Mouse (Mus musculus) adrenal gland, postnatal 14 days (tissue): ENCODE data around the gene Frmd6. TPM values are rescaled to one million over a fixed set of nuclear protein-coding genes. Genes with fewer than 3 reads are reported as not detected.

Experiments used
- DNase-seq: peaks from one replicate; pipeline ENCODE4 v3.0.0; 2021; ENCODE audit warnings: mixed read lengths
- total RNA-seq: library from RNA; stranded (reverse); gene quantifications from 2 replicates; pipeline ENCODE4 v1.2.3, GENCODE M21; 2021

Gene Frmd6
- total RNA-seq, 1 experiment from 2014 or later, result 44.9 TPM

DNA sequence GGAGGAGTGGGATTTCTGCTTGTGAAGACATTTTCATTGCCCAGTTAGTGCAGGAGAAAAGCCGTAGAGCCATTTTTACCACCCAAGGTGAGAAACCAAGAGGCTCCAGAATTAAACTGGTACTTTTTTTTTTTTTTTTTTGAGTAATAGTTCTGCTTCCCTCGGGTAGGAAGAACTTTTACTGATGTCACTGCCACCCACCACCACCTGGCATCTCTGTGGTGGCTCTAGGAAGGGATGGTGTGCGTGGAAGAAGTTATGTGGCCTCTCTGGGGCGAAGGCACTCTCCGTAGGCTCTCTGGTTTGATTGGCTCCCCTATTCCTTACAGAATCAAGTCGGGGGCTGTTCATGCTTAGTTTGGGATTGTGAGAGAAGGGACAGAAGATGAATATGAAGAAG is 17.3 kb upstream of the Frmd6 start:
- DNase-seq, result no peak

DNA sequence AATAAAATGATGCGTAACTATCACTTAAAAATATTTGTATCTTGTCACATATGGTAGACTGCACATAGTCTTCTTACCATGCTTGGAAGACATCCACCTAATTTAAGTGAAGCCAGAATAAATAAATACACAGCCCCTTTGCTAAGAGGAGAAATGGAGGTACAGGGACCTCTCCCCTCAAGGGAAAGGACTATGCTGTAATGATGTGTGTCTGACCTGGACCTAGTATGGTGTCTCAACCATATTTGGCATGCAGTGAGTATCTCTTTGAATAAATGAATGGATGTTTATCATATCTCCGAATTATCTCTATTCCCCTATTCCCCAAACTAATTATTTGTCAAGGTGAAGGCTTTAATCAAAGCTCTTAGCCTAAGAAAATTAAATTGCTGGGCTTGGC is 15.4 kb upstream of the Frmd6 start:
- no peak for DNase-seq

DNA sequence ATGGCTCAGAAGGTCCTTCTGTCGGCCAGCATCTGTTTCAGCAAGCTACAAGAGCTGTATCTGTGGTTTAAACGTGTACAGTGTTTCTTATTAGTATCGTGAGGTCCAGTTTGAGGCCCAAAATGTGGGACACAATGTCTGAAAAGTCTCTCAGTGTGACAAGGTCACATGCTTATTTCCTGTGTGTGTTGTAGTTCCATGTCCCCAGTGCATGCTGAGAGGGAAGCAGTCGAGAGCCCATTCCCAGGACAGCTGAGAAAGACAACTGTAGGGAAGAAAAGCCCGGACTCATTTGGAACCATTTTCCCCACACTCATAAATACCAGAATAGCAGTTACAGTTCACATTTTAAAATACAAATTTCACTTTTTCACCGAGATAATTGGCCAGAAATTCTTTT is 13.5 kb upstream of the Frmd6 start:
- DNase-seq, result no peak

DNA sequence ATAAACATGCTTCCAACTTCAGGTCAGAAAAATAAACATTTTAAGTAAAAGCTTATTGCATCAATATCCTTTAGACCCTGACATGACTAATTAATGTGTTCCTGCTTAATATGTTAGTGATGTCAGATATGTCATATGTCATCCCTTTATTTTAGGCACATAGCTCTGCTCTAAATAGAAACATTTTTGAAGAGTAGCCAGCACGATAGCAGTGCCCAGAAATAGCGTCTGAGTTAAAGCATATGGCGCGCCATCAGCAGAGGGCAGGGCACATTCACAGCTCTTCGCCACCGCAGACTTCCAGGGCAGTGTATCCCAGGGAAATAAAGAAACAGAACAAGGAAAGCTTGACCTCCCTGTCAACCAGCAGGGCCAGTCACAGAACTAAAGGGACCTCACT is 13.1 kb upstream of the Frmd6 start:
- no peak for DNase-seq

DNA sequence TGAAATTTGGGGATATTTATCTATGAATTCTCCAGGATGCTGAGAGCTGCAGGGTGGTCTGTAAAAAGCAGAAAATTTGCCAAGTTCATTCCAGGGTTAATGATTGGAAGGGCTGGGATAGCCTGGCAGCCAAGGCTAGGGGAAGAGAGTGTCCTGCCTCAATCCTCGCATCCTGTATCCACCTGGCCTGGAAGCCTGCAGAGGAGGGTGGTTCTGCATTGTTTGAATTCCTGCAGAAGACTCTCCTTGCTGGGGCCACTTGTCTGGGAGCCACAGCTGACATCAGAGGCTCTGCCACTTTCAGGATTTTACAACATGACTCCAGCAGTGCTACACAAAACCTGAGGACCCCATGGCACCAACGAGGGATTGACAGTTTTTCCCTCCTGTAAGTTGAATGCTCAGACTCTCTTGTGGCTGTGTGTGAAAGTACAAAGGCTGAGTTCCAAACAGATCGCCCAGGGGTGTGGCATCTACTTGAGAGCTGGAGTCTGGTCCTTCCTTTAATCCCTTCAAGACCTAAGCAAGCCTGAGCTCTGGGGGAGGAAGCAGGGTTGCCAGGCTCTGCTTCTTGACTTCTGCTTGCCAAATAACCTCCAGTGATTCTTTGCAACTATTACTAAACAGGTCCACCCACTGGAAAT is 12.4 kb upstream of the Frmd6 start:
- no peak for DNase-seq

DNA sequence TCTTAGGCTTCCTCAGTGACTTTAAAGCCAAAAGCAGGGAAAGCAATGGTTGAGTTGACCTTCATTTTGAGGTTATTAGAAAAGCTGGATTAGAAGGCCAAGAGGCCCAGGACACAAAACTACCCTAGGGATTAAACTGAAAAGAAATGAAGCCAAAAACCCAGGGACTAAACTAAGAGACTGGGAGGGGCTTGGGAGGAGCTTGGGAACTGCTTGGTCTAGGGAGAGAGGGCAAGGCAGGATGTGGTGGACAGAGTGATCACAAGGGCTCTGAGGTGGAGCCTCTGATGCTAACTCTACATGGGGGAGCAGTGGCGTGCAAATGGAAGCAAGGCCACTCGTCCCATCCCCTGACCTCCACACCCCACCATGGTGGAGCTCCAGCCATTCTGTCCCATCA is 8.6 kb upstream of the Frmd6 start:
- DNase-seq, result no peak

DNA sequence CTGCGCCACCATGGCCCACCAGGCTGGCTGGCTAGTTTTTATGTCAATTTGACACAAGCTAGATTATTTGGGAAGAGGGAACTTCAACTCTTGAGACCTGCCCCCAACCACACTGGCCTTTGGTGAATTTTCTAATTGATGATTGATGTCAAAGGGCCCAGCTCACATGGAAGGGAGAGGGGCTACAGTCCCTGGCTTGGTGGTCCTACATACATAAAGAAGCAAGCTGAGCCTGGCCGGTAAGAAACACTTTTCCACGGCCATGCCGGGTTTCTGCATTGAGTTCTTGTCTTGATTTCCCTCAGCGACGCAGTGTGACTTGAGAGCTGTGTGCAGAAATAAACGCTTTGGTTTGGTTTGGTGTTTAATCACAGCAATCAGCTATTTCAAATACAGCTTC is 1.3 kb upstream of the Frmd6 start:
- DNase-seq, result no peak

DNA sequence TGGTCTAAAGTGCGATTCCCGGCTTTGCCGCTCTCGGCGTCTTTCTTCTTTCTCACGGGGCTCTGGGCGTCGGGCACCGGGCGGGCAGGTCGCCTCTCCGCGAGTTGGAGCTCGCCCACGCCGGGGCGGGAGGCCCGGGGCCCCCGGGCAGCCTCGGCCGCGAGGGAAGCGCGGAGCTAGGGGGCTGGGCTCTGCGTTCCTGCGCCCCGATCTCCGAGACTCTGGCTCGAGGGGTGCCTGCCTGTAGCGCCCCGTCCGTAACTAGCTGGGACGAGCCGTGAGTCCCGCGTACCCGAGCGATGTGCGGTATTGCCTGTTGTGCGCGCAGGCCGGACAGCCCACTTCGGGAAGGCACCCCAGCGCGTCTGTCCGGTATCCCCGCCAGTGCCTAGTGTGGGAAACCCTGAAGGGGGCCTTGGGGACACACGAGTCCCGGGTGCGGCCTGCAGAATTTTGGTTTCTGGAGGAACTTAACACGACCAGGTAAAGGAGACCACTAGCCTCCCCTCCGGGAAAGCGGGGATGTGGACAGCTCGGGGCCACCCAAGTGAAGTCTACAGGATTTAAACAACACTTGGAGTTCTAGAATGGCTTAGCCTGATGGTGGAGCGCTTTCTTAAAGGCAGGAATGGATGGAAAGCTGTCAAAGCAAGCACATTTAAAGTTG is 470 bp downstream of the Frmd6 start:
- DNase-seq, result peak; percentile 74

DNA sequence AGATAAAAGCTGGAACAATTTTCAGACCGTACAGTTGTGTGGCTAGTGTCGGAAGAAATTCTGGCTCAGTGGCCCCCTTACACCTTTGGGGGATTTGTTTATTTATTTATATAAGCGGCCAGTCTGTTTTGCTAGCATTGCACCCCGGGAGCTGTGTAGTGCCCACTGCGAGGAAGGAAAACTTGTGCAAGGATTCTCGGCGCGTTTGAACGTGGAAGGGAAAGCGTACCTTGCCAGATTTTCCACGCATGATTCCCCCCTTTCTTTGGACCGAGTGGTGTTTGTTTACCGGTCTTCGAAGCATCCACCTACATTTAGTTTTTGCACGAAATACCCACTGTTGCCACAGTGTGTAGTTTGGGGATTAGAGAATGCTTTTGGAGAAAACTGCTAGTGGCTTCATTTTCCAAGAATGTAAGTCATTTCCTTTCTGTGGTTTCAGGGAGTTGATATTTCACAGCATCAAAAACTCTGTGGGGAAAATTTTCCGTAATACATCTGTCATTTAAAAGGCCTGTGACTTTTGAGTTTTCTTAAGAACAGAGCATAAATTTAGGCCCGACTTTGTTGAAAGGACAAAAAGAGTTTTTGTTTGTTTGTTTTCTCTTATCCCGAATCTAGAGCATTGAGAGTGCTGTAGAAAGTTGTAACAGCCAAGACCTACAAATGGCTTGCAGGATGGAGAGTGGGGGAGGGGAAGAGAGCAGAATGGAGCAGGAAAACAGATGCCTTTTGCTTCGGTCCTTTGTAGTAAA is 1.2 kb downstream of the Frmd6 start:
- peak; percentile 44 for DNase-seq

DNA sequence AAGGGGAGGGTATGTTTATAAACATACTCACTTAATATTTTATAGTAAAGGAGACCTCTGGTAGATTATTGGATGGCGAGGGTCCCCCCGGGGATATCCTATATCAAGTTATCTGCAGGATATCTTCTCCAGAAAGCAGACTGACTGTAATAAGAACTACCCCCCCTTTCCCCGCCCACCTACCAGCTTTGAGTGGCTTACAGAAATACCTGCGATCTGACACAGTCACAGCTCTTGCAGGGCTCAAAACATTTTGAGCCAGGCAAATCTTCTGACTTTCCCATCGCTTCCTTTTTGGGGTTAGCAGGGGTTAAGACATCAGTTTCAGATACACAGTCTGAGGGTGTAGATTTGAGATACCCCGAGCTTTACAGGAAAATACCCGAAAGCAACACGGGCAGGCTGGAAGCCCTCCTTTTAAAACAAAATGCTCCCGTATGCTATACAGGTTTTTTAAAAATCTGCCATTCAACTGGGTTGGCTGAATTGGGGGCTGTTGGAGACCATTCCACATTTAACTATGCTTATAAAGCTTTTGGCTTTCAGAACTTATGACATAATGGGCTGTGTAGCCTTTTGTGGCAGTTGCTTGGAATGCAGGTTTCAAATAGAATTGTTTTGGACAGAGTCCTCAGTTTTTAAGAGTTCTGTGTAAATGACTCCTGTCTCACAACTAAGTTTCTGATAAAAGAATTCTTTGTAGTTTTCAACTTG is 2.0 kb downstream of the Frmd6 start:
- DNase-seq, result no peak

DNA sequence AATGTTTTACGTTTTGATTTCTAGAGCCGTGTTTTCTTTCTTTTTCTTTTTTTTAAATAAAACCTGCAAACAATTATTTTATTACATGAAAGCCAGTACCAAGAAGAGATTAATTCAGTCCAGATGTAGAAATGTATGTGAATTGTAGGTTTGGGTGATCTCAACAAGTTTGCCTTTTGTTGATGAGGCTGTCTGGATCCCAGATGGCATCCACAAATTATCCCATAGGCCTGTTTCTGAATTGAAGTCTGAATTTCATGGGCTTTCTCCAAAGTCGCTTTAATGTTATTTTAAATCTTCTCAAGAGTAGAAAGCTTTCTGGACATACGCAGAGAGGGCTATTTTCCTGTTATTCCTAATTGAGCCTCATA is 2.6 kb downstream of the Frmd6 start:
- no peak for DNase-seq

DNA sequence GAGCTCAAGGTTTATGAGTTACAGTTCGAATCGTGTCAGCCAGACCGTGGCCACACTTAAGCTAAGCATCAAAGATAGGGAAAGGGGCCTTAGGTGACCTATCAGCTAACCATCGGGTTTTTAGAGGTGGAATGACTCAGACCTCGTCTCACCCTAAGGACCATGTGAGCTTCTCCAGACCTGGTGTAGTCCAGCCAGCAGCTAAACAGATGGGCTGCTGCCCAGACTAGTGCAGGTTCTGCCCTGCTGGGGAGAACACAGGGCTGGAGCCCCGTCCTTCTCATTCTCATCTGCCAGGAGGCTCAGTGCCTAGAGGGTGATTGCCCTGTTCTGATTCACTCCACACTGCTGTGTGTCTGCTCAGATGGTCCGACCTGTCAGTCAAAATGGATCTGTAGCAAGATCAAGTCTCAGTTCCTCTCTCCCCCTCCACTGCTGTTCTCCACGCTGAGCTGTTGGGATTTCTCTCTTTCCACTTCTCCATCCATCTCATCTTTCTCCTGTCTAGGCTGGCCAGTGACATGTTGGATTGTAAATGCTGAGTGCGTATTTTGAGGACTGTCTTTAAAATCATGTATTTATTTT is 5.8 kb downstream of the Frmd6 start:
- DNase-seq, result peak; percentile 12

DNA sequence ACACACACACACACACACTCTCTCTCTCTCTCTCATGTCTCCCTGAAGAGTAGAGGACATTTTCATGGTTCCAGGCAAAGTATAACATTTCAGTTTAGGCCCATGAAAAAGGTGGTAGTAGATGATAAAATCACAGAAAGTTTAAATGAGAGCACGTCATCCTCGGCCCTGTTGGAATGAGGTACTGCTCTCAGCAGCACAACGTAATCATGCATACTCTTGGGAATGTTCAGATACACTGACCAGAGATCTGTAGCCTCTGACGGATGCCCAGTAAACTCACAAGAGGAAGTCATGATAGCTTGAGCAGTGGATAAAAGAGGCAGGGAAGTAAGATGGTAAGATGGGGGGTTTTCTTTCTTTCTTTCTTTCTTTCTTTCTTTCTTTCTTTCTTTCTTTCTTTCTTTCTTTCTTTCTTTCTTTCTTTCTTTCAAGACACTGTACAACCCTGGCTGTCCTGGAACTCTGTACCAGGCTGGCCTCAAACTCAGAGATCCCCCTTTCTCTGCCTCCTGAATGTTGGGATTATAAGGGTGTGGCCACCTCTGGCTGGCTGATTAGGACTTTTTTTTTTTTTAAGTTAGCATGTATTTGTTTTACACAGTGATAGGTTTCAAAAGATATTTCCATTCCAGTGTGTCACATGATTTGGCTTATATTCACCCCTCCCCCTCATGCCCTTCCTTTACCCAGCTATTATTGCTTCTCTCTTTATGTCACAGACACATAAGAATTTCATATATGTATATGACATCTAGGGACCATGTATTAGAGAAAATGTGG is 7.1 kb downstream of the Frmd6 start:
- no peak for DNase-seq

DNA sequence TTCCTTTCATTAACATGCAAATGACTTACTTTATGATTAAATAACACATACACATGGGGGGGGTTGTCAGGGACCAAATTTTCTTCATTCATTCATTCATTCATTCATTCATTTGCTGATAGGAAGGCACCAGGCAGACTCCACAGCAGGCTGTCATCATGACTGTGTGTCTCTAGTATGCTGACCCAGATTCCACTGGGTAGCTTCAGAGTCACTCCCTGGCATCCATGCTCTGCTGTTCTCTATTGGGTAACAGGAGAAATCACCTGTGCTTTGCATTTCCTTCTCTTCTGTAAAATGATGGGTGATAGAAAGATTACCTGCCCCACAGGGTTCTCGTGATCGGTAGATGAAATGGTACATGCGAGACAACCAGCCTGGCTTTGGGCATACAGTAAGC is 7.7 kb downstream of the Frmd6 start:
- no peak for DNase-seq

DNA sequence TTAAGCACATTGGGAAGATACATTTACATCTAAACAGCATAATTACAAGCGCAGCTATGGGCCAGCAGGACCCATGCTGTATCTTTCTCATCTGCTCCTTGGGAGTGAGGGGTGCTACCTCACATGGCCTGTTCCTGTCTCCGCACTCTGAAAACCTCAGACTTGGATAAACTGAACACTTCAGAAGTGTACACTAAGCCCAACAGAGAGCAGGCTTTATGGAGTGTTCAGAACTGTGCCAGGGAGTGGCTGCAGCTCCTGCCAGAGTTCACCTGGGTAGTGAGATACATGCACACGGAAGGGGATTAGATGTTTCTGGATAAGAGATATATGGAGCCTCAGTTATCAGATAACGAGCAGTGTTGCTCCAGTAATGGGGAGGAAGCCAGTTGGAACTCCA is 8.7 kb downstream of the Frmd6 start:
- DNase-seq, result no peak

DNA sequence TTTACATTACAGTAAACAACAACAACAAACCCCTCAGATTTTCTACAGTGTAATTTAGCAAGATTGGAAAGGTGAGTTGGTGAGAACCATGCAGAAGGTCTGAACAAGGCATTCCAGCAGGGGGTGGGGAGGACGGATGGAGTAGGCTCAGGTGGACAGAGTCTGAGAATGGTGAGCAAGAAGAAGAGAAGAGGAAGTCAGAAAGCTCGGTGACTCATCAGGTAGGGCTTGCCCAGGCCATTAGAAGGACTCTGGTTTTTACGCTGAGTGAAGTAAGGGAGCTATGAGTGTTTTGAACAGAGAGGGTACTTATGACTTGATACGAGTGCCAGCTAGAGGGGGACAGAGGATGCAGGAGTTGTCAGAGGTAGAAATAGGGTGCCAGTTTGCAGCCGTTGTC is 9.7 kb downstream of the Frmd6 start:
- DNase-seq, result no peak

DNA sequence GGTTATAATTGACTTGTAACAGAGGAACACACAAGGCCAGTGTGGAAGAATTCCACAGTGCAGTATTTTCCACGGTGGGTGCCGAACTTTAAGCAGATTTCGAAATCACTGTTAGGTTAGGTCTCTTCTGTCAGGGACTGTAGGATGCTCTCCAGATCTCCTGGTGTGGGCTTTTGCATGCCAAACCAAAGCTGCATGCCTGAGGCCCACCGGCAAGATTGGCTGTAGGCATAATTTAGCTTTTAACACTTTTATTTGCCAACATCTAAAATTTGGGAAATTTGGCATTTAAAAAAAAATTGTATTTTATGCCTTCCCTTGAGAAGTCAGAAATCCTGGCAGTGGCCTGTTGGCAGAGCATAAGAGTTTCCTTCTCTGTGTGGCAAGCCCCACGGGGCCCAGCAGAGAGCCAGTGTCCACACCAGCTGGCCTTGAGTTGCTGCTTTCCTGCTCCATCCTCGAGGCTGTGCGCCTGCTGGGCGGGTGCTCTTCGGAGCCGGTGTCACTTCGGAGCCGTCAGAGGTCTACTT is 12.5 kb downstream of the Frmd6 start:
- DNase-seq, result peak; percentile 73

DNA sequence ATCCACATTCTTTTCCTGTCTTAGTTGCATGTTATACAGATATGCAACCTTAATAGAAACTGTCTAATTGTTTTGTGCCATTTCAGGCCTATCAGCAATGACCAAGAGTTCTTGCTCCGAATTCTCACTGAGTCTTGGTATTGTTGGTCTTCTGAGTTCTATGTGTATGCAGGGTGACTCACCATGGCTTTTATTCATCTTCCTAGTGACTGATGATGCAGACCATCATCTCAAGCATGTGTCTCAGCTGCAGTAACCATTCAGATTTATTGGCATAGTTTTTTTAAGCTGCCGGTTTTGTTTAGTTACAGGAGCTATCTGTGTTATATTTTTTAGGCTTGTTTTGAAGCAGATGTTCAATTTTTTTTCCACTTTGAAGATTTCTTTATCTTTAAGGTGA is 20.1 kb downstream of the Frmd6 start:
- peak; percentile 32 for DNase-seq

DNA sequence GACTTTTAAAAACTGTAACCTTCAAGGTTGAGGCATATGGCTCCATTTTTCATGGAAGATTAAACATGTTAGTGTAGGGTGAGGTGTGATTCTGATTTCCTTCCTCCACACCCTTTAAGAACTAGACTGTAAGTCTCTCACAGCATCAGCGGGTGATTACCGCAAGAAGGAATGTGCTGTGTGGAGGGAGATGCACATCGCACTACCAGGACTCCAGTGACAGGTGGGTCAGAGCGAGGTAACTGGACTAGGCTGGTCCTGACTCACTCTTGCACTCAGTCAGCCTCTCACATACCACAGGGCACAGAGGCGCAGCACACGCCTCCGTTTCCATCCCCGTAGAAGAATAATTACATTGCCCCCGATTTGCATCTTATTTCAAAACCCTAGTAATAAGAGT is 23.7 kb downstream of the Frmd6 start:
- no peak for DNase-seq

DNA sequence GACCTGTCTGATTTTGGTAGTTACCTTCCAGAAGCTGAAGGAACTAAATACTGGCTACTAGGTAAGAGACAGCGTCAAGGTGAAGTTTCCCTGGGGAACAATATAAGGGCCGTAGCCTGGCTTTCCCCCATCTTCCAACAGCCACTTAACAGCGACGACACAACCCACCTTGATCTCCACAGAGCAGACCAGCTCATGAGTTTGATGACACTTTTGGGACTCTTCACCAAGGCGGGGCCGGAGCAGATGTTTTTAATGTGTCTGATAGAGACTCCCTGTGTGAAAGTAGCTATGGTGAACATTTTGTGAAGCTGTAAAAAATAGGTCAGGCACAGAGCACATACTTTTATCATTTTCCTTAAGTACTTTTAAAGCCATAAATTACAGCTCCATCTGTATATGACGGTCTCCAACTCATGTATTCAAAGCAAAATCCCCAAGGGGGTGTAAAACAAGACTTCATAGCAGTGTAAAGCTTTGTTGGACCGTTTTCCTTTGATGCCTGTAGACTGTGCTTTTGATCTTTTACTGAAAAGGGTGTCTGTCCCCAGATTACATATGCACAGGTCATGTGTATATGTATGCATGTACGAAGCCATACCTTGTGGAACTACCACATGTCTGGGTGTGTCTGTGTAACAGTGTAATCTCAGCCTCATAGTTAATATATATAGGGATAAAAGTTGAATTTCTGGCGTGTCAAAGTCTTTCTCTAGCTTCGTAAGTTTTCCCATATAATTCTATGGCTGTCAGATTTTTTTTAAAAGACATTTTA is 24.4 kb downstream of the Frmd6 start:
- no peak for DNase-seq
